Mouse (Mus musculus): Measurements from ENCODE around the gene Rbm8a2.

DNA sequence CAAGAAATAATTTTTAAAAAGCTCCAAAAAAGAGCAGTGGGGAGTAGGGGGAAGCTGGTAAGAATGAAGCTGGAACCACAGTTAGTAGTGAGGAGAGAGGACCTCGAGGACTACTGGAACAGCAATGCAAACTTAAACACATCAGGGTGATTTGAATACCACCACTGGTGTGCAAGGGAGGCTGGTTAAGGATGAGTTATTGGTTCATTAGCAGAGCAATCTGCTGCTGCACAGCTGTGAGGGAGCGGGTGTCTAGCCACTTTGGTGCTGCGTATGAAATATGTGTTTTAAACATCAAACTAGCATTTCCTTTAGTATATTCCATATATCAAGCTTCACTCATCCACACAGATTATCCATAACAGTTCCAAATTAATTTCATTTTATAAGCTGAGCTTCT lies 39.6 kb upstream of the Rbm8a2 start:
- no peak for TF ChIP-seq POLR2A (IDR thresholded peaks at IDR 0.05; ENCODE audit: insufficient read length, low read depth)
- no peak for TF ChIP-seq POLR2AphosphoS2 (IDR thresholded peaks at IDR 0.05; ENCODE audit: insufficient read length, low read depth)
- TF ChIP-seq TCF3 (IDR thresholded peaks at IDR 0.05; ENCODE audit: insufficient read length, low read depth): no peak
- no peak for TF ChIP-seq CEBPB (IDR thresholded peaks at IDR 0.05; ENCODE audit: insufficient read depth, poor library complexity, severe bottlenecking)

Measured in myocyte (in vitro differentiated cells).